Mouse (Mus musculus) C2C12 (cell line): ENCODE measurements around the gene Tnk2.

Experiments
- CTCF ChIP-seq: IDR thresholded peaks from one replicate; pipeline ENCODE4 v1.5.1; 2011; ENCODE audit not compliant: control insufficient read depth, insufficient read depth, insufficient read length
- FOSL1 ChIP-seq: IDR thresholded peaks from one replicate; pipeline ENCODE4 v1.8.0; 2011; ENCODE audit warnings: mild to moderate bottlenecking, low read length; ENCODE audit not compliant: poor library complexity, insufficient read depth, severe bottlenecking

- TF ChIP-seq CTCF, result no peak
- no peak for TF ChIP-seq FOSL1
Measured at GRCm38 (mm10) chr16:32678812-32679211, 35.1 kb downstream of the Tnk2 start.
